Mouse (Mus musculus): Measurements from ENCODE around the gene Man1a.

- TF ChIP-seq POLR2A (IDR thresholded peaks at IDR 0.05; ENCODE audit: borderline replicate concordance, extremely low read depth, low read depth, low read length) (no peak), CTCF (IDR thresholded peaks at IDR 0.05; ENCODE audit: insufficient read depth, low read length) (no peak)
Measured at GRCm38 (mm10) chr10:54032316-54033092, 43.9 kb downstream of the Man1a start.

Measured in lung, adult 2 months (tissue).